Mouse (Mus musculus) hindbrain, embryonic 15.5 days (tissue): ENCODE data around the gene Homer3. TPM values are rescaled to one million over a fixed set of nuclear protein-coding genes. Genes with fewer than 3 reads are reported as not detected.

Experiments
- ATAC-seq: fragments of 200-750 bp; cut with Nextera tagmentation; 2 replicates; pipeline ENCODE4 v1.8.0; 2017; ENCODE audit warnings: low read depth, moderate number of reproducible peaks, moderate TSS enrichment; ENCODE audit not compliant: low FRiP score
- H3K27ac ChIP-seq: fragments of 300-500 bp; sonication (generic); replicated peaks from 2 replicates; pipeline ENCODE4 v1.5.1; 2015; ENCODE audit warnings: mild to moderate bottlenecking, inconsistent platforms
- H3K27me3 ChIP-seq: fragments of 300-500 bp; sonication (generic); 2 replicates; pipeline ENCODE4 v1.6.1; 2015; ENCODE audit warnings: control low read depth, inconsistent platforms
- H3K36me3 ChIP-seq: fragments of 300-500 bp; sonication (generic); 2 replicates; pipeline ENCODE4 v1.6.1; 2015; ENCODE audit warnings: control low read depth, inconsistent platforms
- H3K4me1 ChIP-seq: fragments of 300-500 bp; sonication (generic); replicated peaks from 2 replicates; pipeline ENCODE4 v1.6.1; 2015; ENCODE audit warnings: control low read depth, inconsistent platforms
- H3K4me2 ChIP-seq: fragments of 300-500 bp; sonication (generic); 2 replicates; pipeline ENCODE4 v1.6.1; 2015; ENCODE audit warnings: moderate library complexity, mild to moderate bottlenecking, inconsistent platforms
- H3K4me3 ChIP-seq: fragments of 300-500 bp; sonication (generic); 2 replicates; pipeline ENCODE4 v1.5.1; 2015; ENCODE audit warnings: mild to moderate bottlenecking, inconsistent platforms
- H3K9ac ChIP-seq: fragments of 300-500 bp; sonication (generic); 2 replicates; pipeline ENCODE4 v1.6.1; 2015; ENCODE audit warnings: inconsistent platforms
- H3K9me3 ChIP-seq: fragments of 300-500 bp; sonication (generic); 2 replicates; pipeline ENCODE4 v1.6.1; 2016; ENCODE audit warnings: control low read depth, inconsistent platforms
- WGBS: fragments of 180-500 bp; shearing (Covaris S2); methylation state at CpG from one replicate; pipeline ENCODE4 v1.1.7; 2015; 5-methylcytosine and 5-hydroxymethylcytosine counted together
- polyA plus RNA-seq: library from polyadenylated mRNA; unstranded; fragments of >200 nt; fragmentation: Nextera tagmentation; extraction: Ambion mirVana; gene quantifications from 2 replicates; pipeline ENCODE4 v1.2.1, GENCODE M21; 2015

The Homer3 gene
- polyA plus RNA-seq, 1 experiment from 2014 or later: 30.8 TPM

- Histone ChIP-seq H3K9me3 (no peaks in the 10 kb centered on the region), H3K27me3 (no peaks in the 10 kb centered on the region), H3K36me3 (peaks cover 51% of the 10 kb centered on the region), H3K9ac (no peak overlapping the region), H3K4me1 (peaks cover 25% of the 10 kb centered on the region), H3K27ac (no peak overlapping the region), H3K4me3 (no peak overlapping the region), H3K4me2 (no peak overlapping the region)
- 93% methylated on average over 6 of the region's 6 CpGs for WGBS
- ATAC-seq: no peak
Measured at GRCm38 (mm10) chr8:70327512-70327911, 44.9 kb downstream of the Homer3 start.

- H3K4me1 ChIP-seq: peaks cover 25% of the 10 kb centered on the region
- ATAC-seq: no peak
- H3K9me3 ChIP-seq: no peaks in the 10 kb centered on the region
- no peak within 1 kb of the TSS for H3K9ac ChIP-seq
- H3K27me3 ChIP-seq: no peaks in the 10 kb centered on the region
- 28% methylated on average over 14 of the region's 14 CpGs for WGBS
- H3K4me3 ChIP-seq: no peak within 1 kb of the TSS
- peaks cover 53% of the 10 kb centered on the region for H3K36me3 ChIP-seq
- H3K27ac ChIP-seq: peak within 1 kb of the TSS; percentile 18
- 0 out of 2 replicates have a peak within 1 kb of the TSS, but pooled peaks have one; percentile 5 for H3K4me2 ChIP-seq
Measured at GRCm38 (mm10) chr8:70329124-70329834, 46.7 kb downstream of the Homer3 start, which contains the start of gene Gdf1. Gdf1 (plus strand) TSS chr8:70329817.

GRCm38 (mm10) chr8:70329835-70330740 lies 47.5 kb downstream of the Homer3 start:
- no peak overlapping the region for H3K4me3 ChIP-seq
- 8% methylated on average over 45 of the region's 45 CpGs for WGBS
- ATAC-seq: 0 out of 2 replicates have a peak, but pooled peaks have one; percentile 1

GRCm38 (mm10) chr8:70330741-70331364 lies 48.2 kb downstream of the Homer3 start:
- Histone ChIP-seq H3K4me2 (0 out of 2 replicates have a peak overlapping the region, but pooled peaks have one; percentile 5), H3K27me3 (no peaks in the 10 kb centered on the region), H3K36me3 (peaks cover 57% of the 10 kb centered on the region), H3K27ac (peak overlapping the region; percentile 18), H3K4me3 (no peak overlapping the region), H3K9ac (no peak overlapping the region), H3K4me1 (peaks cover 25% of the 10 kb centered on the region), H3K9me3 (no peaks in the 10 kb centered on the region)
- peak; percentile 72 for ATAC-seq
- 23% methylated on average over 53 of the region's 53 CpGs for WGBS

More at GRCm38 (mm10) chr8:70329835-70330740, 47.5 kb downstream of the Homer3 start:
- Histone ChIP-seq H3K27ac (peak overlapping the region; percentile 18; the same call in 1 of the 2 replicates), H3K36me3 (peaks cover 54% of the 10 kb centered on the region), H3K9me3 (no peaks in the 10 kb centered on the region), H3K9ac (no peak overlapping the region), H3K4me1 (peaks cover 25% of the 10 kb centered on the region), H3K4me2 (0 out of 2 replicates have a peak overlapping the region, but pooled peaks have one; percentile 5), H3K27me3 (no peaks in the 10 kb centered on the region)

- H3K36me3 ChIP-seq: peaks cover 59% of the 10 kb centered on the region
- 62% methylated on average over 19 of the region's 19 CpGs for WGBS
- H3K27me3 ChIP-seq: no peaks in the 10 kb centered on the region
- no peak overlapping the region for H3K27ac ChIP-seq
- H3K9ac ChIP-seq: no peak overlapping the region
- ATAC-seq: no peak
- H3K4me3 ChIP-seq: no peak overlapping the region
- H3K4me1 ChIP-seq: peaks cover 25% of the 10 kb centered on the region
- H3K9me3 ChIP-seq: no peaks in the 10 kb centered on the region
- H3K4me2 ChIP-seq: no peak overlapping the region
Measured at GRCm38 (mm10) chr8:70331526-70331925, 48.9 kb downstream of the Homer3 start.

GRCm38 (mm10) chr8:70332070-70332877 lies 49.6 kb downstream of the Homer3 start:
- H3K27ac ChIP-seq: peak overlapping the region; percentile 51; the same call in 1 of the 2 replicates
- 0 out of 2 replicates have a peak overlapping the region, but pooled peaks have one; percentile 9 for H3K9ac ChIP-seq
- H3K4me3 ChIP-seq: no peak overlapping the region
- ATAC-seq: peak; percentile 76
- peaks cover 65% of the 10 kb centered on the region for H3K36me3 ChIP-seq
- no peaks in the 10 kb centered on the region for H3K27me3 ChIP-seq
- no peaks in the 10 kb centered on the region for H3K9me3 ChIP-seq
- 22% methylated on average over 41 of the region's 41 CpGs for WGBS
- peaks cover 25% of the 10 kb centered on the region for H3K4me1 ChIP-seq
- H3K4me2 ChIP-seq: no peak overlapping the region

- 96% methylated on average over 6 of the region's 6 CpGs for WGBS
Measured at GRCm38 (mm10) chr8:70332878-70333202, 50.2 kb downstream of the Homer3 start.

GRCm38 (mm10) chr8:70338931-70339330 lies 56.3 kb downstream of the Homer3 start:
- Histone ChIP-seq H3K9ac (no peak overlapping the region), H3K36me3 (peaks cover 90% of the 10 kb centered on the region), H3K27ac (no peak overlapping the region), H3K27me3 (no peaks in the 10 kb centered on the region), H3K4me2 (no peak overlapping the region), H3K4me3 (no peak overlapping the region), H3K4me1 (0 out of 2 replicates have a peak, but pooled peaks cover 1% of the 10 kb centered on the region), H3K9me3 (no peaks in the 10 kb centered on the region)
- no peak for ATAC-seq
- 95% methylated on average over 7 of the region's 7 CpGs for WGBS

More at GRCm38 (mm10) chr8:70332878-70333202, 50.2 kb downstream of the Homer3 start:
- peaks cover 69% of the 10 kb centered on the region for H3K36me3 ChIP-seq
- peaks cover 25% of the 10 kb centered on the region for H3K4me1 ChIP-seq
- no peak overlapping the region for H3K4me2 ChIP-seq
- no peaks in the 10 kb centered on the region for H3K27me3 ChIP-seq
- ATAC-seq: no peak
- H3K4me3 ChIP-seq: no peak overlapping the region
- no peaks in the 10 kb centered on the region for H3K9me3 ChIP-seq
- H3K27ac ChIP-seq: no peak overlapping the region
- H3K9ac ChIP-seq: no peak overlapping the region

- 94% methylated on average over 7 of the region's 7 CpGs for WGBS
- H3K9ac ChIP-seq: no peak overlapping the region
- ATAC-seq: no peak
- no peaks in the 10 kb centered on the region for H3K9me3 ChIP-seq
- no peak overlapping the region for H3K27ac ChIP-seq
- H3K27me3 ChIP-seq: no peaks in the 10 kb centered on the region
- peaks cover 73% of the 10 kb centered on the region for H3K36me3 ChIP-seq
- H3K4me2 ChIP-seq: no peak overlapping the region
- H3K4me3 ChIP-seq: no peak overlapping the region
- 0 out of 2 replicates have a peak, but pooled peaks cover 4% of the 10 kb centered on the region for H3K4me1 ChIP-seq
Measured at GRCm38 (mm10) chr8:70340659-70341058, 58.0 kb downstream of the Homer3 start.

- Histone ChIP-seq H3K36me3 (peaks cover 60% of the 10 kb centered on the region), H3K4me1 (0 out of 2 replicates have a peak, but pooled peaks cover 4% of the 10 kb centered on the region), H3K27me3 (no peaks in the 10 kb centered on the region), H3K4me3 (no peak overlapping the region), H3K9me3 (no peaks in the 10 kb centered on the region), H3K4me2 (no peak overlapping the region), H3K9ac (no peak overlapping the region), H3K27ac (no peak overlapping the region)
- WGBS: 93% methylated on average over 14 of the region's 14 CpGs
- ATAC-seq: no peak
Measured at GRCm38 (mm10) chr8:70342007-70342406, 59.4 kb downstream of the Homer3 start.

GRCm38 (mm10) chr8:70343076-70343475 lies 60.4 kb downstream of the Homer3 start:
- H3K9ac ChIP-seq: no peak overlapping the region
- H3K27ac ChIP-seq: no peak overlapping the region
- H3K27me3 ChIP-seq: no peaks in the 10 kb centered on the region
- no peaks in the 10 kb centered on the region for H3K9me3 ChIP-seq
- H3K4me2 ChIP-seq: no peak overlapping the region
- peaks cover 49% of the 10 kb centered on the region for H3K36me3 ChIP-seq
- no peak overlapping the region for H3K4me3 ChIP-seq
- 77% methylated on average over 7 of the region's 7 CpGs for WGBS
- H3K4me1 ChIP-seq: peaks cover 7% of the 10 kb centered on the region; the same call in 1 of the 2 replicates
- ATAC-seq: no peak
